12 mouse cellular contexts compared by ENCODE assay signal in the genomic region with DNA sequence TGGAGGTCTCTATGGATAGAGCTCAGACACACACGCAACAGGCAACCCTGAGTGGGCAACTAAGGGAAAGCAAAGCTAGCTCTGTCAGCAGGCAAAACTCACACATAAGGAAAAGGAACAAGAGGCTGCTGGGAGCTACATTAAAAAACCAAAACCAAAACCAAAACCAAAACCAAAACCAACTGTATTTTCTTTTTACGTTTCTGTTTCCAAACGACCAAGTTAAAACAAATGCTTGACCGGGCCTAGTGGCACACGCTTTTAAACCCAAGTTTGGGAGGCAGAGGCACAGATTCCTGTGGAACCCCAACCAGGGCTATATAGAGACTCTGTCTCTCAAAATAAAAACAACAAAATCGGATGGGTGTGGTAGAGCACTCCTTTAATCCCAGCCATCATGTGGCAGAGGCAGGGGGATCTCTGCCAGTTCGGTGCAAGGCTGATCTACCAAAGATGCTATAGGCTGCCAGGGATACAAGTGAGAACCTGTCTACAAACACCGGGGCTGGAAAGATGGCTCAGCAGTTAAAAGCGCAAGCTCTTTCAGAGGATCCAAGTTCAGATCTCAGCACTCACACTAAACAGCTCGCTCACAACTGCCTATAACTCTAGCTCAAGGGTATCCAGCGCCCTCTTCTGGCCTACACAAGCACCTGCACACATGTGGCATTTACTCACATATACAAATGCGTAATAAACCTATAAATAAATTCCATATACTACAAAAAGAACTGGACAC. TPM values are rescaled to one million over a fixed set of nuclear protein-coding genes. Genes with fewer than 3 reads are reported as not detected.
DNase-seq lines count a peak whose midpoint lies in the region; TF ChIP-seq lines count a peak whose summit lies in the region.
"Had no signal": no experiment of that assay in that cellular context is flagged by ENCODE, and none has a peak within 500 bp of the region (broad histone marks: within the 10 kb centered on the region; RNA-seq: fewer than 3 reads in every experiment).

No protein-coding gene starts in this region.

- H3K9ac ChIP-seq in ES-Bruce4 (ENCODE audit: low read depth, poor library complexity, severe bottlenecking) = no peak overlapping the region
- H3K9ac ChIP-seq: neural tube, embryonic 13.5 days had no signal

- WGBS in cerebellum, adult 2 months = 87% methylated on average over 12 of the region's 12 CpGs
- 53% methylated on average over 11 of the region's 12 CpGs for whole genome bisulfite sequencing in macrophage (ENCODE audit: missing documents)
- WGBS in lung, adult 2 months = 70% methylated on average over 12 of the region's 12 CpGs

- H3K4me1 ChIP-seq in cerebellum, adult 2 months (ENCODE audit: control insufficient read depth, insufficient read depth, low read length) = peaks cover 40% of the 10 kb centered on the region
- H3K4me1 ChIP-seq in ES-Bruce4 (ENCODE audit: control insufficient read depth, insufficient read depth, low read length) = no peaks in the 10 kb centered on the region
- peaks cover 9% of the 10 kb centered on the region for H3K4me1 ChIP-seq in lung, adult 2 months (ENCODE audit: control insufficient read depth, insufficient read depth, low read length)

- DNase-seq in cerebellum, adult 2 months = no peak
- no peak for DNase-seq in cerebellum, adult 18-20 months
- no peak for DNase-seq in layer of hippocampus, adult 2 months (ENCODE audit: low spot score in 2 of 2)
- DNase-seq in layer of hippocampus, adult 8-10 months (ENCODE audit: low spot score in 2 of 2) = no peak
- DNase-seq in lung, adult 2 months = no peak
- DNase-seq in cerebellum, postnatal 25 days = no peak
- DNase-seq: adrenal gland, postnatal 10 days; kidney, adult 18-20 months; layer of hippocampus, postnatal 36 days had no signal

- no peak for TF ChIP-seq EP300 in ES-Bruce4 (IDR thresholded peaks at IDR 0.05; ENCODE audit: insufficient read depth, low read depth, low read length)

- TF ChIP-seq POLR2A in cerebellum, adult 2 months (IDR thresholded peaks at IDR 0.05; ENCODE audit: borderline replicate concordance, insufficient read depth, low read length) = no peak
- TF ChIP-seq POLR2A in ES-Bruce4 (IDR thresholded peaks at IDR 0.05; ENCODE audit: insufficient read depth, low read length) = no peak
- no peak for TF ChIP-seq POLR2A in lung, adult 2 months (IDR thresholded peaks at IDR 0.05; ENCODE audit: borderline replicate concordance, extremely low read depth, low read depth, low read length)

- peaks cover 81% of the 10 kb centered on the region for H3K79me2 ChIP-seq in macrophage (ENCODE audit: inconsistent target)

- no peak overlapping the region for H3K4me3 ChIP-seq in cerebellum, adult 2 months (replicated peaks; ENCODE audit: insufficient read depth, low read depth, low read length)
- no peak overlapping the region for H3K4me3 ChIP-seq in layer of hippocampus, adult 2 months
- no peak overlapping the region for H3K4me3 ChIP-seq in ES-Bruce4 (ENCODE audit: low read depth, low read length)
- H3K4me3 ChIP-seq in macrophage (ENCODE audit: inconsistent target) = peak overlapping the region; percentile 19; the same call in 1 of the 2 replicates
- H3K4me3 ChIP-seq in lung, adult 2 months (replicated peaks; ENCODE audit: extremely low read depth, low read depth, low read length) = no peak overlapping the region
- H3K4me3 ChIP-seq: neural tube, embryonic 13.5 days had no signal

- no peak overlapping the region for H3K27ac ChIP-seq in cerebellum, adult 2 months (ENCODE audit: insufficient read depth, low read length)
- peak overlapping the region; percentile 51; the same call in 1 of the 2 replicates for H3K27ac ChIP-seq in layer of hippocampus, adult 2 months
- H3K27ac ChIP-seq in ES-Bruce4 (ENCODE audit: insufficient read depth, low read length) (no peak overlapping the region), macrophage (peak overlapping the region; percentile 58)
- H3K27ac ChIP-seq: neural tube, embryonic 13.5 days had no signal

- H3K27me3 ChIP-seq in cerebellum, adult 2 months (ENCODE audit: control insufficient read depth, insufficient read depth, low read length) = no peaks in the 10 kb centered on the region
- H3K27me3 ChIP-seq in ES-Bruce4 (ENCODE audit: control insufficient read depth, insufficient read depth, low read length, poor library complexity, severe bottlenecking) = no peaks in the 10 kb centered on the region
- H3K27me3 ChIP-seq: neural tube, embryonic 13.5 days had no signal

- H3K36me3 ChIP-seq in ES-Bruce4 (ENCODE audit: control insufficient read depth, insufficient read depth, low read length, poor library complexity, severe bottlenecking) = no peaks in the 10 kb centered on the region
- H3K36me3 ChIP-seq in macrophage (ENCODE audit: inconsistent target) = peaks cover 17% of the 10 kb centered on the region; the same call in 1 of the 2 replicates

- TF ChIP-seq CTCF in cerebellum, adult 2 months (IDR thresholded peaks at IDR 0.05; ENCODE audit: borderline replicate concordance, insufficient read depth, low read depth, low read length) = peak; percentile 27; the same call in 1 of the 2 replicates
- TF ChIP-seq CTCF in layer of hippocampus, adult 2 months (conservative IDR thresholded peaks at IDR 0.05) = peak; percentile 59
- peak; percentile 59 for TF ChIP-seq CTCF in ES-Bruce4 (IDR thresholded peaks at IDR 0.05; ENCODE audit: low read depth, low read length)
- TF ChIP-seq CTCF in lung, adult 2 months (IDR thresholded peaks at IDR 0.05; ENCODE audit: insufficient read depth, low read length) = no peak

- H3K9me3 ChIP-seq in ES-Bruce4 (replicated peaks; ENCODE audit: control insufficient read depth, insufficient read depth, low read length, poor library complexity, severe bottlenecking) = no peaks in the 10 kb centered on the region
- H3K9me3 ChIP-seq: neural tube, embryonic 13.5 days had no signal

RNA-seq across cellular contexts. Expression of gene AI413582, which starts 26.4 kb away (rescaled TPM):
- 98.9 and 104 TPM in 2 replicates for polyA plus RNA-seq in cerebellum, adult 2 months (2012; rRNA removed)
- total RNA-seq in layer of hippocampus, adult 2 months (2021) = 10 to 100 TPM; 61.6 to 66.1 TPM
- total RNA-seq in layer of hippocampus, adult 8-10 months (2022) = 10 to 100 TPM; 61.9 to 71.6 (median 65.0) TPM
- polyA plus RNA-seq in ES-Bruce4 (2011; ENCODE audit: insufficient read depth, insufficient read length, low read depth, missing spikeins) (14.4 and 16.8 TPM in 2 replicates), macrophage (2018) (42.9 to 137 TPM (median 117 TPM) in 3 replicates)
- total RNA-seq in macrophage (2018; cell fraction: chromatin; rRNA removed) = 10 to 100 TPM; 10.6 to 63.5 (median 31.3) TPM
- total RNA-seq in macrophage (2018; cell fraction: cytosol; rRNA removed) = 100 to 1,000 TPM in 22 of 26 experiments, 10 to 100 TPM in 4; 81.5 to 158 (median 121) TPM
- 10 to 100 TPM; 19.4 to 92.0 (median 44.1) TPM for total RNA-seq in macrophage (2018; cell fraction: nucleus; rRNA removed)
- polyA plus RNA-seq in lung, adult 2 months (2012; rRNA removed) = 42.4 and 44.2 TPM in 2 replicates

RNA-seq across cellular contexts. Expression of gene Nudt3, which starts 31.3 kb away (rescaled TPM):
- 336 and 366 TPM in 2 replicates for polyA plus RNA-seq in cerebellum, adult 2 months (2012; rRNA removed)
- total RNA-seq in layer of hippocampus, adult 2 months (2021) = 100 to 1,000 TPM; 462 to 510 TPM
- total RNA-seq in layer of hippocampus, adult 8-10 months (2022) = 100 to 1,000 TPM; 470 to 533 (median 501) TPM
- polyA plus RNA-seq in ES-Bruce4 (2011; ENCODE audit: insufficient read depth, insufficient read length, low read depth, missing spikeins) (67.3 and 68.8 TPM in 2 replicates), macrophage (2018) (61.7 to 90.2 TPM (median 74.2 TPM) in 3 replicates)
- total RNA-seq in macrophage (2018; cell fraction: chromatin; rRNA removed) = 100 to 1,000 TPM in 1 of 26 experiments, 10 to 100 TPM in 25; 10.9 to 103 (median 50.1) TPM
- total RNA-seq in macrophage (2018; cell fraction: cytosol; rRNA removed) = 100 to 1,000 TPM in 1 of 26 experiments, 10 to 100 TPM in 25; 50.5 to 123 (median 72.4) TPM
- total RNA-seq in macrophage (2018; cell fraction: nucleus; rRNA removed) = 10 to 100 TPM; 21.9 to 97.1 (median 54.8) TPM
- 60.4 and 62.8 TPM in 2 replicates for polyA plus RNA-seq in lung, adult 2 months (2012; rRNA removed)

RNA-seq across cellular contexts. Expression of gene Hmga1, which starts 35.7 kb away (rescaled TPM):
- 124 and 133 TPM in 2 replicates for polyA plus RNA-seq in cerebellum, adult 2 months (2012; rRNA removed)
- 10 to 100 TPM; 30.5 to 38.2 TPM for total RNA-seq in layer of hippocampus, adult 2 months (2021)
- 10 to 100 TPM; 30.4 to 39.8 (median 36.1) TPM for total RNA-seq in layer of hippocampus, adult 8-10 months (2022)
- polyA plus RNA-seq in ES-Bruce4 (2011; ENCODE audit: insufficient read depth, insufficient read length, low read depth, missing spikeins) (933 and 989 TPM in 2 replicates), macrophage (2018) (300 to 634 TPM (median 423 TPM) in 3 replicates)
- 100 to 1,000 TPM in 3 of 26 experiments, 10 to 100 TPM in 23; 28.3 to 118 (median 66.0) TPM for total RNA-seq in macrophage (2018; cell fraction: chromatin; rRNA removed)
- total RNA-seq in macrophage (2018; cell fraction: cytosol; rRNA removed) = 100 to 1,000 TPM; 322 to 681 (median 467) TPM
- 100 to 1,000 TPM in 24 of 26 experiments, 10 to 100 TPM in 2; 62.1 to 302 (median 193) TPM for total RNA-seq in macrophage (2018; cell fraction: nucleus; rRNA removed)
- 57.9 and 73.2 TPM in 2 replicates for polyA plus RNA-seq in lung, adult 2 months (2012; rRNA removed)

RNA-seq across cellular contexts. Expression of gene RPS10-NUDT3, which starts 43.0 kb away (rescaled TPM):
- 0.16 TPM in 2 replicates for polyA plus RNA-seq in cerebellum, adult 2 months (2012; rRNA removed)
- total RNA-seq in layer of hippocampus, adult 2 months (2021) = not detected
- 1 to 10 TPM in 1 of 4 experiments, not detected in 3; 1.6 TPM for total RNA-seq in layer of hippocampus, adult 8-10 months (2022)
- polyA plus RNA-seq in ES-Bruce4 (2011; ENCODE audit: insufficient read depth, insufficient read length, low read depth, missing spikeins) (not detected in 2 replicates), macrophage (2018) (not detected in 3 replicates)
- not detected for total RNA-seq in macrophage (2018; cell fraction: chromatin; rRNA removed)
- total RNA-seq in macrophage (2018; cell fraction: cytosol; rRNA removed) = under 1 TPM in 2 of 26 experiments, not detected in 24; 0.18 TPM
- total RNA-seq in macrophage (2018; cell fraction: nucleus; rRNA removed) = not detected
- polyA plus RNA-seq in lung, adult 2 months (2012; rRNA removed) = not detected in 2 replicates
- total RNA-seq: layer of hippocampus, postnatal 36 days had no signal
- polyA plus RNA-seq: neural tube, embryonic 13.5 days had no signal

RNA-seq across cellular contexts. Expression of gene Rps10, which starts 44.5 kb away (rescaled TPM):
- 479 and 488 TPM in 2 replicates for polyA plus RNA-seq in cerebellum, adult 2 months (2012; rRNA removed)
- total RNA-seq in layer of hippocampus, adult 2 months (2021) = 100 to 1,000 TPM; 495 to 504 TPM
- 100 to 1,000 TPM; 403 to 610 (median 491) TPM for total RNA-seq in layer of hippocampus, adult 8-10 months (2022)
- polyA plus RNA-seq in ES-Bruce4 (2011; ENCODE audit: insufficient read depth, insufficient read length, low read depth, missing spikeins) (2,622 and 2,876 TPM in 2 replicates), macrophage (2018) (766 to 1,638 TPM (median 1,627 TPM) in 3 replicates)
- 100 to 1,000 TPM in 2 of 26 experiments, 10 to 100 TPM in 24; 28.0 to 259 (median 59.8) TPM for total RNA-seq in macrophage (2018; cell fraction: chromatin; rRNA removed)
- total RNA-seq in macrophage (2018; cell fraction: cytosol; rRNA removed) = 1,000 to 10,000 TPM in 9 of 26 experiments, 100 to 1,000 TPM in 17; 632 to 1,265 (median 825) TPM
- 100 to 1,000 TPM in 20 of 26 experiments, 10 to 100 TPM in 6; 77.4 to 202 (median 121) TPM for total RNA-seq in macrophage (2018; cell fraction: nucleus; rRNA removed)
- polyA plus RNA-seq in lung, adult 2 months (2012; rRNA removed) = 803 and 904 TPM in 2 replicates

Comparison
In these comparisons a context has a peak if more than half of its experiments do, and no peak if none do; other contexts are left out.
1. H3K27ac ChIP-seq: peak in layer of hippocampus, adult 2 months (single experiment) and macrophage (single experiment); none in cerebellum, adult 2 months (single experiment) and ES-Bruce4 (single experiment).